Mouse (Mus musculus) liver, embryonic 15.5 days (tissue): ENCODE data around the gene Dlg4. TPM values are rescaled to one million over a fixed set of nuclear protein-coding genes. Genes with fewer than 3 reads are reported as not detected.

Source experiments
- ATAC-seq: fragments of 200-750 bp; cut with Nextera tagmentation; 2 replicates; pipeline ENCODE4 v1.8.0; 2017; ENCODE audit warnings: moderate number of reproducible peaks, mild to moderate bottlenecking, moderate library complexity; ENCODE audit not compliant: insufficient read depth
- H3K27ac ChIP-seq: fragments of 300-500 bp; sonication (generic); replicated peaks from 2 replicates; pipeline ENCODE4 v1.5.1; 2015; ENCODE audit warnings: mild to moderate bottlenecking, inconsistent platforms
- H3K27me3 ChIP-seq: fragments of 300-500 bp; sonication (generic); 2 replicates; pipeline ENCODE4 v1.6.1; 2015; ENCODE audit warnings: mild to moderate bottlenecking, inconsistent platforms
- H3K36me3 ChIP-seq: fragments of 300-500 bp; sonication (generic); replicated peaks from 2 replicates; pipeline ENCODE4 v1.6.1; 2015; ENCODE audit warnings: moderate library complexity, mild to moderate bottlenecking, inconsistent platforms
- H3K4me1 ChIP-seq: fragments of 300-500 bp; sonication (generic); replicated peaks from 2 replicates; pipeline ENCODE4 v1.6.1; 2015; ENCODE audit warnings: inconsistent platforms
- H3K4me2 ChIP-seq: fragments of 300-500 bp; sonication (generic); 2 replicates; pipeline ENCODE4 v1.6.1; 2015; ENCODE audit warnings: moderate library complexity, mild to moderate bottlenecking, inconsistent platforms
- H3K4me3 ChIP-seq: fragments of 300-500 bp; sonication (generic); replicated peaks from 2 replicates; pipeline ENCODE4 v1.5.1; 2015; ENCODE audit warnings: mild to moderate bottlenecking, inconsistent platforms
- H3K9ac ChIP-seq: fragments of 300-500 bp; sonication (generic); 2 replicates; pipeline ENCODE4 v1.6.1; 2015; ENCODE audit warnings: moderate library complexity, mild to moderate bottlenecking, inconsistent platforms
- H3K9me3 ChIP-seq: fragments of 300-500 bp; sonication (generic); replicated peaks from 2 replicates; pipeline ENCODE4 v1.6.1; 2016; ENCODE audit warnings: inconsistent platforms
- WGBS: fragments of 180-500 bp; shearing (Covaris S2); methylation state at CpG from one replicate; pipeline ENCODE4 v1.1.7; 2015; ENCODE audit warnings: mixed read lengths; ENCODE audit not compliant: insufficient replicate concordance; 5-methylcytosine and 5-hydroxymethylcytosine counted together
- polyA plus RNA-seq: library from polyadenylated mRNA; unstranded; fragments of >200 nt; fragmentation: Nextera tagmentation; extraction: Ambion mirVana; gene quantifications from 2 replicates; pipeline ENCODE4 v1.2.1, GENCODE M21; 2015

Dlg4 gene
- polyA plus RNA-seq: 0.63 and 0.93 TPM in 2 replicates

GRCm38 (mm10) chr11:70016669-70017068 lies at the start of gene Dlg4:
Gene Dlg4, plus strand, starts transcription at chr11:70016942.
- Histone ChIP-seq H3K9ac (no peak within 1 kb of the TSS; the same call in 1 of the 2 replicates), H3K4me1 (peaks cover 67% of the 10 kb centered on the region), H3K4me3 (peak within 1 kb of the TSS; percentile 47), H3K36me3 (peaks cover 19% of the 10 kb centered on the region), H3K27ac (no peak within 1 kb of the TSS), H3K4me2 (peak within 1 kb of the TSS; percentile 88; the same call in 1 of the 2 replicates), H3K9me3 (no peaks in the 10 kb centered on the region), H3K27me3 (peaks cover 3% of the 10 kb centered on the region; the same call in 1 of the 2 replicates)
- ATAC-seq: no peak
- WGBS: 55% methylated on average over 3 of the region's 3 CpGs

DNA sequence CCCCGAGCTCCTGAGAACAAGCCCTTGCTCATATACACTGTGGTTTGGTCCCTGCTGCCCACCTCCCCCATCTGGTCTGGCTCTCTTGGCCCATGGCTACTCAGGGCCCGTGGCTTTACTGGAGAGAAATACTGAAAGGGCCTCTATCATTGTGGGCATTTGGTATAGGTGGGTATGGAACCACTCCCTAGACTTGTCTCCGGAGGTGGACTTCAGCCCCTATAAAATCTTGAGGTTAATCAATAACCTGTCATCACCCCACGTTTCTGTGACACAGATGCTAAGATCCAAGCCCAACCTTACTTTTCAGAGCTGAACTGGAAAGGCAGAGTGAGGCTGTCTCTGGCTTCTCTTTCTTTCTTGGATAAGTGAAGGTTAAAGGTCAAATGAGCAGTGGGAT lies 47.9 kb upstream of the Dlg4 start:
- no peaks in the 10 kb centered on the region for H3K9me3 ChIP-seq
- no peak for ATAC-seq

GRCm38 (mm10) chr11:69970222-69970621 lies 46.5 kb upstream of the Dlg4 start:
- Histone ChIP-seq H3K4me2 (no peak overlapping the region), H3K36me3 (peaks cover 66% of the 10 kb centered on the region), H3K4me1 (peaks cover 25% of the 10 kb centered on the region), H3K27ac (no peak overlapping the region), H3K9me3 (no peaks in the 10 kb centered on the region), H3K27me3 (peaks cover 32% of the 10 kb centered on the region), H3K4me3 (no peak overlapping the region), H3K9ac (no peak overlapping the region)
- 76% methylated on average over 6 of the region's 6 CpGs for WGBS
- no peak for ATAC-seq

More for the DNA sequence above, 47.9 kb upstream of the Dlg4 start:
- H3K9ac ChIP-seq: no peak overlapping the region
- 65% methylated on average over 4 of the region's 4 CpGs for WGBS
- no peak overlapping the region for H3K4me3 ChIP-seq
- H3K36me3 ChIP-seq: peaks cover 51% of the 10 kb centered on the region
- peaks cover 46% of the 10 kb centered on the region for H3K27me3 ChIP-seq
- peaks cover 29% of the 10 kb centered on the region for H3K4me1 ChIP-seq
- no peak overlapping the region for H3K4me2 ChIP-seq
- H3K27ac ChIP-seq: no peak overlapping the region

DNA sequence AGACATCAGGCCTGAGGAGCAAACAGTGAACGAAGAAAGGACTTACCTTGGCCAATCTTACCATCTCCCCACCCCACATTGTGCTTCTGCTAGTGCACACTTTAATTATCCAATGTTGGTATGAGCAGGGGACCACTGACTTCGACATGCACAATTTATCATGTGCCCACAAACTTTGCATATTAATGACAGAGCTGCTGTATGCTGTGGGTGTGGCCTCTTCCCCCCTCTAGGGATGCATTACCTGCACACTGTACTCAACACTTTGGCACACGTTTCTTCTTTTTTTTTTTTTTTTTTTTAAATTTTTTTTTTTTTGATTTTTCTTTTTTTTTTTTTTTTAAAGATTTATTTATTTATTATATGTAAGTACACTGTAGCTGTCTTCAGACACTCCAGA lies 46.0 kb upstream of the Dlg4 start:
- Histone ChIP-seq H3K27ac (no peak overlapping the region), H3K4me2 (no peak overlapping the region), H3K9me3 (no peaks in the 10 kb centered on the region), H3K27me3 (peaks cover 27% of the 10 kb centered on the region), H3K36me3 (peaks cover 66% of the 10 kb centered on the region), H3K4me3 (no peak overlapping the region), H3K9ac (no peak overlapping the region), H3K4me1 (peaks cover 19% of the 10 kb centered on the region)
- 54% methylated on average over 3 of the region's 3 CpGs for WGBS
- ATAC-seq: no peak

- WGBS: 76% methylated on average over 2 of the region's 2 CpGs
- no peak overlapping the region for H3K4me3 ChIP-seq
- H3K9me3 ChIP-seq: no peaks in the 10 kb centered on the region
- no peaks in the 10 kb centered on the region for H3K27me3 ChIP-seq
- H3K4me1 ChIP-seq: peaks cover 16% of the 10 kb centered on the region
- peaks cover 74% of the 10 kb centered on the region for H3K36me3 ChIP-seq
- H3K9ac ChIP-seq: no peak overlapping the region
- no peak for ATAC-seq
- no peak overlapping the region for H3K4me2 ChIP-seq
- no peak overlapping the region for H3K27ac ChIP-seq
Observed at GRCm38 (mm10) chr11:69974907-69975306, 41.8 kb upstream of the Dlg4 start.

- ATAC-seq: no peak
- no peak overlapping the region for H3K4me2 ChIP-seq
- H3K4me1 ChIP-seq: peaks cover 17% of the 10 kb centered on the region
- H3K4me3 ChIP-seq: no peak overlapping the region
- H3K36me3 ChIP-seq: peaks cover 64% of the 10 kb centered on the region
- H3K9ac ChIP-seq: no peak overlapping the region; the same call in 1 of the 2 replicates
- H3K9me3 ChIP-seq: no peaks in the 10 kb centered on the region
- H3K27ac ChIP-seq: no peak overlapping the region
- 63% methylated on average over 4 of the region's 4 CpGs for WGBS
- no peaks in the 10 kb centered on the region for H3K27me3 ChIP-seq
Observed at GRCm38 (mm10) chr11:69976271-69976670, 40.5 kb upstream of the Dlg4 start.

DNA sequence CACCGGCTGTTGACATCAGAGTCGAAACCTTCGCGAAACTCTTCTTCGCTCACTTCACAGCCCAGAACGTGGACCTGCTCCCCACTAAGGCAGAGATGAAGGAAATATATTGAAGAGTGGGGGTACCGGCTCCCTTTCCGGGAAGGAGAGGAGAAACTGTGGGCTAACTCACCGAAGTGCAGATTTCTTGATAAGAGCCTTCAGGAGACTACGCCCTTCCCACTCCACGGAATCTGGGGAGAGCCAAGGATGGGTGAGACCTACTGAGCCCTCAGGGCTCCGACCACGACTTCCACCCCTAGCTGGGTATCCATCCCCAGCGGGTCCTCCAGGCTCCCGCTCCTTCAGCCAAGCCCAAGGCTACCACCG lies 36.9 kb upstream of the Dlg4 start:
- H3K9me3 ChIP-seq: no peaks in the 10 kb centered on the region
- peaks cover 44% of the 10 kb centered on the region for H3K4me1 ChIP-seq
- H3K36me3 ChIP-seq: peaks cover 48% of the 10 kb centered on the region
- peak overlapping the region; percentile 98 for H3K27ac ChIP-seq
- no peaks in the 10 kb centered on the region for H3K27me3 ChIP-seq
- peak overlapping the region; percentile 96 for H3K4me2 ChIP-seq
- peak; percentile 37 for ATAC-seq
- WGBS: 2% methylated on average over 16 of the region's 16 CpGs
- peak overlapping the region; percentile 97 for H3K9ac ChIP-seq
- H3K4me3 ChIP-seq: peak overlapping the region; percentile 86

GRCm38 (mm10) chr11:69980196-69981140 lies 36.3 kb upstream of the Dlg4 start:
- no peaks in the 10 kb centered on the region for H3K27me3 ChIP-seq
- under 1% methylated on average over 53 of the region's 60 CpGs for WGBS
- H3K9ac ChIP-seq: peak overlapping the region; percentile 97
- H3K4me1 ChIP-seq: peaks cover 44% of the 10 kb centered on the region
- peak overlapping the region; percentile 86 for H3K4me3 ChIP-seq
- peaks cover 50% of the 10 kb centered on the region for H3K36me3 ChIP-seq
- peak overlapping the region; percentile 98 for H3K27ac ChIP-seq
- H3K4me2 ChIP-seq: peak overlapping the region; percentile 96
- H3K9me3 ChIP-seq: no peaks in the 10 kb centered on the region
- ATAC-seq: peak; percentile 88

- peak; percentile 3; the same call in 1 of the 2 replicates for ATAC-seq
- Histone ChIP-seq H3K9me3 (no peaks in the 10 kb centered on the region), H3K27ac (peak within 1 kb of the TSS; percentile 98), H3K4me2 (peak within 1 kb of the TSS; percentile 96), H3K27me3 (no peaks in the 10 kb centered on the region), H3K4me1 (peaks cover 44% of the 10 kb centered on the region), H3K4me3 (peak within 1 kb of the TSS; percentile 86), H3K36me3 (peaks cover 55% of the 10 kb centered on the region), H3K9ac (peak within 1 kb of the TSS; percentile 97)
- WGBS: under 1% methylated on average over 43 of the region's 43 CpGs
Observed at GRCm38 (mm10) chr11:69981141-69981762, 35.5 kb upstream of the Dlg4 start, which contains the start of gene Ctdnep1. Gene Ctdnep1, plus strand, starts transcription at chr11:69981156.

DNA sequence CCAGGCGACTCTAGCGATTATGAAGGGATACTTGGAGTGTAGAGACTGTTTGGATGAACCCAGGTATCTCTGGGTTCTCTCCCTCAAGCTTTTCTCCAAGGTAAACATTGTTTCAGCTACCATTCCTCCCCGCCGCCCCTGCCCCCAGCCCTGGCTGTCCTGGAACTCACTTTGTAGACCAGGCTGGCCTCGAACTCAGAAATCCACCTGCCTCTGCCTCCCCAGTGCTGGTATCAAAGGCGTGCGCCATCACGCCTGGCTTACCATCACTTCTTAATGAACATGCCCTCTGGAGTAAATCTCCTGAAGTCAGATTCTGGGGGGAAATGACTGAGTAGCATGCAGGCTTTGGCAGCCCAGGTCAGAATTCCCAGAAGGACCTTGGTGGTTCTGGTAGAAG lies 34.5 kb upstream of the Dlg4 start, which contains the start of gene Elp5:
Gene Elp5, minus strand, starts transcription at position 293 of the 400 bp plus-strand sequence.
- Histone ChIP-seq H3K4me2 (peak within 1 kb of the TSS; percentile 96), H3K27ac (peak within 1 kb of the TSS; percentile 98), H3K4me1 (peaks cover 44% of the 10 kb centered on the region), H3K36me3 (peaks cover 56% of the 10 kb centered on the region), H3K27me3 (no peaks in the 10 kb centered on the region), H3K9ac (peak within 1 kb of the TSS; percentile 97), H3K9me3 (no peaks in the 10 kb centered on the region), H3K4me3 (peak within 1 kb of the TSS; percentile 86)
- ATAC-seq: no peak
- 35% methylated on average over 8 of the region's 8 CpGs for WGBS

DNA sequence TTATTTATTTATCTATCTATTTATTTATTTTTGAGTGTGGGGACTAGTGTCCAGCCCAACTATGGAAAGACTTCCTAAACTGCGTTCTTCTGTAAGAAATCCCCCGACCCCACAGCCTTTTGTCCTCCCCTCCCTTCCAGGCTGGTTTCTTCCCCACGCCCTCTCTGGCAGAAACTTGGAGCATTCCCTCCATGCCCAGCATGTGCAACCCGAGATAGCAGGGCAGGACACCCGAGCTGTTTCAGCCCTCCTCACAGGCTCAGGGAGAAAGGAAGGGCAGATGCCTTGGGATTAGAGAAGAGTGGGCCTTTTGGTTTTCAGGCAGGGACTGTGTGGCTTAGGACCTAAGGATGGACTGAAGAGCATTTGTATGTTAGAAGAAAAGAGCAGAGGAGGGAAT lies 33.9 kb upstream of the Dlg4 start:
- no peak for ATAC-seq
- 31% methylated on average over 5 of the region's 5 CpGs for WGBS
- Histone ChIP-seq H3K4me1 (peaks cover 39% of the 10 kb centered on the region), H3K4me2 (peak overlapping the region; percentile 96), H3K27me3 (no peaks in the 10 kb centered on the region), H3K9ac (peak overlapping the region; percentile 97; the same call in 1 of the 2 replicates), H3K9me3 (no peaks in the 10 kb centered on the region), H3K36me3 (peaks cover 56% of the 10 kb centered on the region), H3K4me3 (peak overlapping the region; percentile 86; the same call in 1 of the 2 replicates), H3K27ac (peak overlapping the region; percentile 98; the same call in 1 of the 2 replicates)
